Mouse (Mus musculus): ENCODE measurements around the gene Iqgap3.

DNA sequence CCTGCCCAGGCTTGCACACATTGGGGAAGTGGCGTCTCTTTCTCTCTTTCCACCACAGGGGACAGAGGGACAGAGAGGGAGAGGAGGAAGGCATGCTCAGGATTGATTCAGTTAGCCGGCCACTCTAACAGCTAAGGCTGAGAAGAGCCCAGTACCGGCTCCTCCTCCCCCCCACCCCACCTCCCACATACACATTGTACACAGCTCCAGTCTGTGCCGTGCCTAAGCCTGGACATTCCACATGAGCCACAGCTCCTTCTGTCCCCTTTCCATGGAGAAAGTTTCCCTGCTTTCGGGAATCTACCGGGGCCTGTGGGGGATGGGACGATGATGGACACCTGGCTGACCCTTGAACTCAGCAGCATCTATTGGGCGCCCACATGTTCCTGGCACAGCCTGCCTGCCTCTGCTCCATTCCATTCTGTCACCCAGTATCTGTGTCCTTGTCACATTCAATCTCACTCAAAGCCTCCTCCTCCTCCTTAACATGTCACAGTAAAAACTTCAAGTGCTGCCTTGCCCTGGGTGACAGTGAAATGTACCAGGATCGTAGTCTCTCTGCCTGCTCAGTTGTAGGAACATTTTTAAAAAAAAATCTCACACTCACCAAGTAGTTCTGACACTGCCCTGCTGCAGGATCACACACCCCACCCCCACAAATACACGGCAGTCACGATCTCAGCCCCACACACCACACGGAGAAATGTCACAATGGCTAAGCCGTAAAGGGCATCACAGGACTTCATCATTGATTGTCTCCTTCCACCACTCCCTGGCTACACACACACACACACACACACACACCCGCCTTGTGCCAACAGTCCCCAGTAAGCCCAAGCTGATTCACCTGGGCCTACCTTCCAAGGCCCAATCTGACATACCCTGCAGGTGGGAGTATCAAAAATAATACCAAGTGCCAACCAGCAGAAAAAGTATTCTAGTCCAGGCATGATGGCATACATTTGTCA is 39.7 kb downstream of the Iqgap3 start:
- TF ChIP-seq CTCF (IDR thresholded peaks at IDR 0.05; ENCODE audit: borderline replicate concordance, control insufficient read depth, extremely low read depth, insufficient read depth, low read length, poor library complexity) (no peak), POLR2A (IDR thresholded peaks at IDR 0.05; ENCODE audit: control insufficient read depth, extremely low read depth, insufficient read depth, low read length, poor library complexity) (no peak)

Data from thymus, adult 2 months (tissue).